Mouse (Mus musculus): ENCODE results near the gene Shroom3. TPM values are rescaled to one million over a fixed set of nuclear protein-coding genes. Genes with fewer than 3 reads are reported as not detected.

Gene Shroom3
- total and polyA plus RNA-seq, 3 experiments, result 0.04 to 0.11 TPM; not detected in 1

- Histone ChIP-seq H3K9me3 (replicated peaks; ENCODE audit: low read length) (no peaks in the 10 kb centered on the region), H3K27me3 (replicated peaks) (no peaks in the 10 kb centered on the region), H3K27ac (ENCODE audit: insufficient read depth, low read depth) (no peak overlapping the region), H3K79me2 (replicated peaks; ENCODE audit: control insufficient read depth, extremely low read depth, insufficient read depth, poor library complexity, severe bottlenecking) (no peaks in the 10 kb centered on the region), H3K4me1 (ENCODE audit: control insufficient read depth in 1 of 2, insufficient read depth in 2 of 2) (no peaks in the 10 kb centered on the region), H3K36me3 (replicated peaks in 1 of 2; ENCODE audit: control insufficient read depth in 1 of 2, insufficient read depth in 1 of 2, low read length in 1 of 2) (no peaks in the 10 kb centered on the region), H3K4me3 (replicated peaks in 1 of 3; ENCODE audit: low read depth in 2 of 3, low read length in 2 of 3, poor library complexity in 1 of 3) (no peak overlapping the region), H3K4me2 (ENCODE audit: insufficient read depth, low read depth, poor library complexity, severe bottlenecking) (no peak overlapping the region), H3K9ac (ENCODE audit: insufficient read depth, low read depth) (no peak overlapping the region)
- dilution Hi-C loops (cut with MboI; ENCODE audit: extremely low pct_ligation_motif_present, extremely low pct_unique_long_range_greater_than_20kb, low sequenced_read_pairs) (no loop called here), in situ Hi-C loops (cut with MboI; ENCODE audit: low pct_ligation_motif_present, low pct_unique_long_range_greater_than_20kb, low sequenced_read_pairs) (no loop called here)
- TF ChIP-seq MEF2A (IDR thresholded peaks at IDR 0.05; ENCODE audit: borderline replicate concordance, low read depth, low read length) (no peak), PAX5 (IDR thresholded peaks at IDR 0.05; ENCODE audit: low read length) (no peak), RAD21 (IDR thresholded peaks at IDR 0.05; ENCODE audit: low read depth, low read length) (no peak), EP300 (IDR thresholded peaks at IDR 0.05; ENCODE audit: low read length) (no peak), JUN (IDR thresholded peaks at IDR 0.05; ENCODE audit: insufficient read depth, low read depth, low read length) (no peak), E2F4 (IDR thresholded peaks at IDR 0.05; ENCODE audit: insufficient replicate concordance, low read depth, low read length) (no peak), NRF1 (IDR thresholded peaks at IDR 0.05; ENCODE audit: low read depth, low read length) (no peak), GABPA (IDR thresholded peaks at IDR 0.05; ENCODE audit: insufficient replicate concordance, low read depth, low read length) (no peak), UBTF (IDR thresholded peaks at IDR 0.05; ENCODE audit: low read depth, low read length) (no peak), CHD1 (IDR thresholded peaks at IDR 0.05; ENCODE audit: low read depth, low read length) (no peak), SIN3A (IDR thresholded peaks at IDR 0.05; ENCODE audit: low read length) (no peak), USF1 (IDR thresholded peaks at IDR 0.05; ENCODE audit: low read depth, low read length) (no peak), SMC3 (IDR thresholded peaks at IDR 0.05; ENCODE audit: low read depth, low read length) (no peak), CTCF (conservative IDR thresholded peaks at IDR 0.05 in 1 of 2, IDR thresholded peaks at IDR 0.05 in 1 of 2; ENCODE audit: low read depth in 2 of 2, low read length in 2 of 2) (no peak), IRF4 (IDR thresholded peaks at IDR 0.05; ENCODE audit: low read depth, low read length) (no peak), ZMIZ1 (IDR thresholded peaks at IDR 0.05; ENCODE audit: low read depth, low read length) (no peak), MYC (IDR thresholded peaks at IDR 0.05; ENCODE audit: low read depth, low read length) (no peak), POLR2AphosphoS2 (IDR thresholded peaks at IDR 0.05; ENCODE audit: low read depth, low read length) (no peak)
- DNase-seq (ENCODE audit: extremely low read depth), result no peak
Measured at GRCm38 (mm10) chr5:92698837-92699529, 15.7 kb downstream of the Shroom3 start.

GRCm38 (mm10) chr5:92701750-92702149, 18.5 kb downstream of the Shroom3 start:
- in situ Hi-C loops (cut with MboI; ENCODE audit: low pct_ligation_motif_present, low pct_unique_long_range_greater_than_20kb, low sequenced_read_pairs) (no loop called here), dilution Hi-C loops (cut with MboI; ENCODE audit: extremely low pct_ligation_motif_present, extremely low pct_unique_long_range_greater_than_20kb, low sequenced_read_pairs) (no loop called here)
- no peak for DNase-seq (ENCODE audit: extremely low read depth)
- Histone ChIP-seq H3K9ac (ENCODE audit: insufficient read depth, low read depth) (no peak overlapping the region), H3K79me2 (replicated peaks; ENCODE audit: control insufficient read depth, extremely low read depth, insufficient read depth, poor library complexity, severe bottlenecking) (no peaks in the 10 kb centered on the region), H3K27me3 (replicated peaks) (no peaks in the 10 kb centered on the region), H3K4me2 (ENCODE audit: insufficient read depth, low read depth, poor library complexity, severe bottlenecking) (no peak overlapping the region), H3K4me1 (ENCODE audit: control insufficient read depth in 1 of 2, insufficient read depth in 2 of 2) (no peaks in the 10 kb centered on the region), H3K4me3 (replicated peaks in 1 of 3; ENCODE audit: low read depth in 2 of 3, low read length in 2 of 3, poor library complexity in 1 of 3) (no peak overlapping the region), H3K9me3 (replicated peaks; ENCODE audit: low read length) (no peaks in the 10 kb centered on the region), H3K36me3 (replicated peaks in 1 of 2; ENCODE audit: control insufficient read depth in 1 of 2, insufficient read depth in 1 of 2, low read length in 1 of 2) (no peaks in the 10 kb centered on the region), H3K27ac (ENCODE audit: insufficient read depth, low read depth) (no peak overlapping the region)
- TF ChIP-seq PAX5 (IDR thresholded peaks at IDR 0.05; ENCODE audit: low read length) (no peak), CHD2 (IDR thresholded peaks at IDR 0.05; ENCODE audit: low read length) (no peak), MAFK (IDR thresholded peaks at IDR 0.05; ENCODE audit: insufficient replicate concordance, low read length) (no peak), IRF4 (IDR thresholded peaks at IDR 0.05; ENCODE audit: low read depth, low read length) (no peak), CHD1 (IDR thresholded peaks at IDR 0.05; ENCODE audit: low read depth, low read length) (no peak), ZC3H11A (IDR thresholded peaks at IDR 0.05; ENCODE audit: low read depth, low read length) (no peak), NELFE (IDR thresholded peaks at IDR 0.05; ENCODE audit: low read depth, low read length) (no peak), POLR2A (IDR thresholded peaks at IDR 0.05; ENCODE audit: low read depth, low read length) (no peak), MAX (IDR thresholded peaks at IDR 0.05; ENCODE audit: low read length) (no peak), HCFC1 (IDR thresholded peaks at IDR 0.05; ENCODE audit: low read depth, low read length) (no peak), ELF1 (IDR thresholded peaks at IDR 0.05; ENCODE audit: low read depth, low read length) (no peak), BHLHE40 (IDR thresholded peaks at IDR 0.05; ENCODE audit: low read depth, low read length) (no peak), RCOR1 (conservative IDR thresholded peaks at IDR 0.05; ENCODE audit: low read depth, low read length) (no peak), TBP (conservative IDR thresholded peaks at IDR 0.05; ENCODE audit: low read depth, low read length) (no peak), SMC3 (IDR thresholded peaks at IDR 0.05; ENCODE audit: low read depth, low read length) (no peak), ZNF384 (IDR thresholded peaks at IDR 0.05; ENCODE audit: low read depth, low read length) (no peak)
